Mouse (Mus musculus) colon, adult 2 months (tissue): ENCODE measurements around the gene Prpsap2. TPM values are rescaled to one million over a fixed set of nuclear protein-coding genes. Genes with fewer than 3 reads are reported as not detected.

Experiments
- polyA plus RNA-seq: library from polyadenylated mRNA; depleted of rRNA; stranded (reverse); fragments of >200 nt; gene quantifications from 2 replicates; pipeline ENCODE4 v1.2.3, GENCODE M21; 2012; rRNA removed

The Prpsap2 gene
- polyA plus RNA-seq: 9.3 and 11.3 TPM in 2 replicates

GRCm38 (mm10) chr11:61761584-61762407 lies at the start of gene Prpsap2:
Gene Prpsap2, minus strand, starts transcription at chr11:61762088.

DNA sequence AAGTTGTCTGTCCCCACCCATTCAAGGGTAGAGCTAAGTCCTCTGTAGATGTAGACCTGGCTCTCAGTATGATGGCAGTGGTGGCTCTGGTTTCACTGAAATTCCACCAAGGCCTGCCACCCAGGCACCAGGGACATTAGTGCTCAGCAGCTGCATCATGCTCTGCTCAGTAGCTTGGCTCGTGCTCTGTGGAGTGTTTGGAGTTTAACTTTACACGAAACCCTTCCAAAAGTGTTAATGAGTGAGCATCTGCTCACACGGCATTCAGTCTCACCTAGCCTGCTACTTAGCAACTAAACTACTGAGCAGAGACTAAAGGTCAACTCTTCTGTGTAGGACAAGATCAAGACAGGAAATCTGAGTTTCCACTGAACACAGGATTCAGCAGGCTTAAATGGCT lies 41.3 kb downstream of the Prpsap2 start, which contains the start of gene Slc5a10:
TSS of gene Slc5a10 (minus strand) at position 191 of the 400 bp plus-strand sequence.

GRCm38 (mm10) chr11:61683907-61684731 lies 77.8 kb downstream of the Prpsap2 start, which contains the start of gene Fam83g:
Gene Fam83g, plus strand, starts transcription at chr11:61684091.

Other genes with a start within 250 kb of the Prpsap2 start
- gene Epn2, start 182.4 kb downstream of the Prpsap2 start, polyA plus RNA-seq: 19.4 and 20.3 TPM in 2 replicates
- gene Grap, start 108.8 kb downstream of the Prpsap2 start, polyA plus RNA-seq: 4.9 and 5.9 TPM in 2 replicates
- 19.0 and 22.9 TPM in 2 replicates for gene Fam83g, start 78.0 kb downstream of the Prpsap2 start, polyA plus RNA-seq
- 0.10 TPM in 1 of 2 replicates, not detected in the other for gene Slc5a10, start 41.3 kb downstream of the Prpsap2 start, polyA plus RNA-seq
- 24.3 and 33.4 TPM in 2 replicates for gene Ulk2, start 93.0 kb upstream of the Prpsap2 start, polyA plus RNA-seq
- 6.9 and 8.0 TPM in 2 replicates for gene Akap10, start 168.2 kb upstream of the Prpsap2 start, polyA plus RNA-seq
- gene Specc1, start 194.7 kb upstream of the Prpsap2 start, polyA plus RNA-seq: 12.3 and 13.2 TPM in 2 replicates